Mouse (Mus musculus): Measurements from ENCODE around the gene Cct8l1.

Cct8l1 gene

DNA sequence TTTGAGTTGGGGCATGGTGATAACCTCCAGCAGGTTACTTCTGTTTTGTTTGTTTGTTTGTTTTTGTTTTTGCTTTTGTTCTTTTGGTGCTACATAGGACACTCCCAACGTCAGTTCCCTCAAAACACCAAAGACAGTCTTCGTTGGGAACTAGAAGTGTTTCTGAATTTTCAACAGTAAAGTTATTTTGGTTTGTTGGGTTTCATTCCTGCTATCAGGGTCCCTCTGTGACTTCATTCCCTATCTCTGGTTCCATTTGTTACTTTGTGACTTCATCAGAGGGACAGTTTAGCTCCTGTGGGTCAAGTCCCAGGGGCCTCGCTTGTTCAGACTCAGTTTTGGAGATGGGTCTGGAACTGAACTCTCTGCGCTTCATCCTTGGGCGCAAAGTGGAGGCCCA lies at the start of gene Cct8l1:
Gene Cct8l1 (plus strand): TSS at position 301 of the 400 bp plus-strand sequence.
- DNase-seq (ENCODE audit: low spot score in 2 of 2) = no peak

- no peak for DNase-seq (ENCODE audit: low spot score in 2 of 2)
Measured at GRCm38 (mm10) chr5:25472070-25472469, 43.8 kb upstream of the Cct8l1 start.

DNA sequence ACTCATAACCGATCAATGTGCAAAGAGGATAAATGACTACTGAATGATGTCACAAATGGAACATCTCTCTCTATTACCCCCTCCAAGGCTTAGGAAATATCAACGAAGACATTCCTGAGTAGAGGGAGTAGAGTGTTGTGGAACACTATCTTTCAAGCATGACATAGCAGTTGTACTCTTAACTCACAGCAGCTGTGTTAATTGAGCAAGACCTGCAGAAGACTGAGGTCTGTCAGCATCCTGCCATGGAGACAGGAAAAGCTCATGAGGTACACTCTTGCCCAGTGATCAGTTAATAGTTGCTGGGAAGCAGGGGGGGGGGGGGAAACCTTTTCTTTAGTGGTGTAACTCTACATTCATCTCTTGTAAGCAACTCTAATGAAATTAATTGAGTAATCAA lies 40.1 kb upstream of the Cct8l1 start:
- no peak for DNase-seq (ENCODE audit: low spot score in 2 of 2)

- no peak for DNase-seq (ENCODE audit: low spot score in 2 of 2)
Measured at GRCm38 (mm10) chr5:25478863-25479262, 37.0 kb upstream of the Cct8l1 start.

GRCm38 (mm10) chr5:25496652-25497051 lies 19.2 kb upstream of the Cct8l1 start:
- no peak for DNase-seq (ENCODE audit: low spot score in 2 of 2)

GRCm38 (mm10) chr5:25497369-25497719 lies 18.5 kb upstream of the Cct8l1 start:
- DNase-seq (ENCODE audit: low spot score in 2 of 2) = no peak

- DNase-seq (ENCODE audit: low spot score in 2 of 2) = peak; percentile 15 to 41
Measured at GRCm38 (mm10) chr5:25497720-25498345, 18.0 kb upstream of the Cct8l1 start.

DNA sequence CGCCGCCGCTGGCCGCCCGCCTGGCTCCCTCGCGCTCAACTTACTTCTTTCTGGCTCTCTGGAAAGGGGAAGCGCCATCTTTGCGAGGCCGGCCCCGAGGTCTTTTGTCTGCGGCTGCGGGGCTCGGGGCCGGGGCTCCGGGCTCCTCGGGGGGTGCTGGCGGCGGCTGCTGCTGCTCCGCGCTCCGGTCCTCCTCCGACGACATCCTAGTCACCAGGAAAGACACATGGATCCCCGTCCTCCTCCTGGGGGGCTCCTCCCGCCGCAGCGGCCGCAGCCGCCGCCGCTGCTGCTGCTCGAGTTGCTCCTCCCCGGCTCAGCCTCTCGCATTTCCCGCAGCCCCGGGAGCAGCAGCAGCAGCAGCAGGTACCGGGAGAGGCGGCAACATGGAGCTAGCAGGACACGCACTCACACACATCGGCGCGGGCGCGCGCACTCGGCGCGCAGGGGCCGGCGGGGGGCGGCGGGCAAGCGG lies 17.5 kb upstream of the Cct8l1 start, which contains the start of gene Kmt2c:
Gene Kmt2c (minus strand): TSS at position 438 of the 475 bp plus-strand sequence.
- DNase-seq (ENCODE audit: low spot score in 2 of 2) = peak; percentile 60

DNA sequence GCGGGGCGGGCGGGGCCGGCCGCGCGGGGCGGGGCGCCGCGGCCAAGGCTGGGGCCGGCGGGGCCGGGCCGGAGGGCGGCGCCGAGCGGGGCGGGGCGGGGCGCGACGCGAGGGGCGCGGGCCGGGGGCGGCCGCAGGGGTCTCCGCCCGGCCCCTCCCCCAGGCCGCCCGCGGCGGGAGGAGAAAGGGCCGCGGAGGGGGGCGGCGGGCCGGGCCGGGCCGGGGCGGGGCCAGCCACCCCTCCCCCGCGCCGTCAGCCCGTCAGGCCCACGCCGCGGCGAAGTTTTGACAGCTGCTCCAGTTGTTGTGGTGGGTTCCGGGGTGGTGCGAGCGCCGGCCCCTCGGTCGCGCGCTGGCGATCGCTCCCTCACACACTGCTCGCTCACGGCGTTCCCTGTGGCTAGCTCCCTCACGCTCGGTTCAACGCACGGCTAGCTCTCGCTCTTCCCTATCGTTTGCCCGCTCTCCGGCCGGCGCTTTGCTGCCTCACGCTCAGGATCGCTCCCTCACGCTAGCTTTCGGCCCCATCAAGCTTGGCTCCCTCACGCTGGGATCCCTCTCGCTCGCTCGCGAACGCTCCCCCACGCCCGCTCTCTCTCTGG lies 16.9 kb upstream of the Cct8l1 start:
- peak in 1 of 2 experiments; percentile 68 for DNase-seq (ENCODE audit: low spot score in 2 of 2)

- DNase-seq (ENCODE audit: low spot score in 2 of 2) = peak; percentile 94 to 95
Measured at GRCm38 (mm10) chr5:25499423-25500398, 16.2 kb upstream of the Cct8l1 start.

GRCm38 (mm10) chr5:25500686-25501085 lies 15.2 kb upstream of the Cct8l1 start:
- no peak for DNase-seq (ENCODE audit: low spot score in 2 of 2)

GRCm38 (mm10) chr5:25506041-25506440 lies 9.8 kb upstream of the Cct8l1 start:
- DNase-seq (ENCODE audit: low spot score in 2 of 2) = no peak

- DNase-seq (ENCODE audit: low spot score in 2 of 2) = no peak
Measured at GRCm38 (mm10) chr5:25516301-25516895, 531 bp downstream of the Cct8l1 start.

DNA sequence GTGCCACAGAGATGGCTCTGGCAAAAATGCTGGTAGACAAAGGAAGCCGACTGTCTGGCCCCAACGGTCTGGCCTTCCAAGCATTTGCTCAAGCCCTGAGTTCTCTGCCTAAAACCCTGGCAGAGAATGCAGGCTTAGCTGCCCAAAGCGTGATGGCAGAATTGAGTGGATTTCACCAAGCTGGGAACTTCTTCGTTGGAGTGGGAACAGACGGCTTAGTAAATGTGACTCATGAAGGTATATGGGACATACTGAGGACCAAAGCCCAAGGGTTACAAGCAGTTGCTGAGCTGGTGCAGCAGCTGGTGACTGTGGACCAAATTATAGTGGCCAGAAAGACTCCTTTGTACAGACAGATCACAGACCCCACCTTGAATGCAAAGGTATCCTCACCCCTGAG lies 1.7 kb downstream of the Cct8l1 start:
- no peak for DNase-seq (ENCODE audit: low spot score in 2 of 2)

DNA sequence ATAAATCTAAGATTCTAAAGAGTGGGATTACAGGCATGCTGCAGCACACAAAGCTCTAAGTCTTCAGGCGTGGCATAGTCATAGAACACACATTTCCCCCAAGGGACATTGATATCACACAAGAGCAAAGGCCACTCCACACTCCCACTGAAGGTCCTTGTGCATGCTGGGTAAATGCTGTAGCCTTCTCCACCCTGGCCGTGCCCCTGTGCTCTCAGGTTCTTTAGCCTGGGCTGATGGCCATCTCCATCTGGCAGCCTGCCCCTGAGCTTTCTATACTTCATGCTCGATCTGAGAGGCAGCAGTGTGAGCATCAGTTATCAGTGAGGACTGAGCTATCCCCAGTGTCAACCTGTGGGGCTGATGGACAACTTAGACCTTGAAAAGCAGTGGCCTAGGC lies 4.0 kb downstream of the Cct8l1 start:
- DNase-seq (ENCODE audit: low spot score in 2 of 2) = no peak

- DNase-seq (ENCODE audit: low spot score in 2 of 2) = no peak
Measured at GRCm38 (mm10) chr5:25521461-25521860, 5.6 kb downstream of the Cct8l1 start.

DNA sequence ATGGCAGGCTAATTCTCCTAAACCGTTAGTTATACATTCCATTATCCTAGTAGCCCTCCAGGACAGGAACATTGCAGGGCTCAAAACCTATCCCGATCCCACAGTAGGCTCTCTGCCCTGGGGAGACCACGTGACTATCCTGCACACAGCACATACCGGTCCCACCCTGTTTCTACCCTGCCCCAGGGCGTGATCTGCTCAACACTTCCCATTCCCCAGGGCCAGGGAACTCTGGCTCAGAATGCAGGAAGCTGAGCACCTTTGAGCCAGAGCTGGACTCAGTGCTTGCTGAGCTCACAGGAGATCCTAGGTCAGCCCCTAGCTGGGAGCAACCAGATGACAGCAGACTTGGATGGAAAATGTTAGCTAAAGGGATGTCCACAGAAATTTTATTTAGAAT lies 10.2 kb downstream of the Cct8l1 start:
- DNase-seq (ENCODE audit: low spot score in 2 of 2) = no peak

DNA sequence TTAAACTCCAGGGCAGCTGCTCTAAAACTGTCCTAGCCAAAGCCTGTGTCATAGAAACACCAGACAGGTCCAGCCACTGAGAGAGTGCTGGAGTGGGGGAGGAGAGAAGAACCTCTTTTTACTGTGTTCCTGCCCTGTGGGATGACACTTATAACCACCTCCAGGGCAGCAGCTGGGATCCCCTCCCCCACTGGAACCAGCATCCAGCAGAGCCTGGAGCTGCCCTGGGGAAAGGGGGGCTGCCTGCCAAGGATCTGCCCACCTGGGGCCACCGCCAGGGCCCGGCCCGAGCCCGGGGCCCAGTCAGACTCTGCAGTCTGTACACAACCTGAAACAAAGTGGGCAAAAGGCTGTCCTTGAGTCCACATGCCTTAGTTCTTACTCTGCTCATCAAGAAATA lies 11.1 kb downstream of the Cct8l1 start:
- DNase-seq (ENCODE audit: low spot score in 2 of 2) = no peak

DNA sequence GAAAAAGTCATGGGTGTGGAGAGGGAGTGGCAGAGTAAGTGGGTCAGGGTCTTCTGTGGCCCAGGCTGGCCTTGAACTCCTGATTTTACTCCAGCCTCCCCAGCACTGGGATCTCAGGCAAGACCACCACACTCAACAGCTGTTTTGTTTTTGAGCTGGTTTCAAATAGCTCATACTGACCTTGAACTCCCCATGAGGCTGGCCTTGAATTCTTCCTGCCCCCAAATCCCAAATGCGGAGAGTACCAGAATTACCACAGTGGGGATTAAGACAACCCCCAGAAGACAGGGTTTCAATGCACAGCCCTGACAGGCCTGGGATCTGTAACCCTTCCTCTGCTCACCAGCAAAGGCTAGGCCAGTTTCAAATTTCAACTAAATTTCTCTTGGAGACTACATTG lies 12.1 kb downstream of the Cct8l1 start:
- no peak for DNase-seq (ENCODE audit: low spot score in 2 of 2)

- peak in 1 of 2 experiments; percentile 5 for DNase-seq (ENCODE audit: low spot score in 2 of 2)
Measured at GRCm38 (mm10) chr5:25528851-25529528, 13.1 kb downstream of the Cct8l1 start.

Data from frontal cortex, postnatal 25 days (tissue).